Mouse (Mus musculus): ENCODE measurements around the gene Megf11. TPM values are rescaled to one million over a fixed set of nuclear protein-coding genes. Genes with fewer than 3 reads are reported as not detected.

The Megf11 gene
- polyA plus RNA-seq, 2 experiments = 0.80 to 1.0 TPM

DNA sequence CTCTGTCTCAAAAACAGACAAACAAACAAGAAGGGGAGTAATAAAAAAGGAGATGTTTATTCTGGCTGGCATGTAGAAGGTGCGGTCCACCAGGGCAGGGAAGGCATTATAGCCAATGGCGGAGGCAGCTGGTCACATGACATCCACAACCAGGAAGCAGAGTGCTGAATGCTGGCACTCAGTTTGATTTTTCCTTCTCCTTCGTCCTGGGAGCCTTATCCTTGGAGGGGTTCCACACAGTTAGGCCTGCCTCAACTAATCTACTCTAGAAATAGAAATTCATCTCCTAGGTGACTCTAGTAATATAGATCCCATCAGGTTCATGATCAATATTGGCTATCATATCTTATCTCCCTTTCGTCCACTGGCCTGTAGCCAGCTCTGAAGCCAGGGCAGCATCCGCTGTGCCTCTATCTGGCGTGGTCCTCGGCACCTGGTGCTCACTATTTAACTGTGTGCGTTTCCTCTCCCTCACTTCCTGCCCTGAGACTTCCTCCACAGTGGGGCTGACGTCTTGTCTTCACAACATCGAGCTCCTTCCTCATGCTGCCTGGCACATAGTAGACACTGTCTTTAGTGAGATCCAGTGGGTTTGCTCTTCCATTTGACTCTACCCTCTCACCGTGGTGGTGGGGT is 171.8 kb downstream of the Megf11 start:
- Histone ChIP-seq H3K27me3 (ENCODE audit: control insufficient read depth, insufficient read depth, low read length) (no peaks in the 10 kb centered on the region), H3K4me2 (replicated peaks; ENCODE audit: low read depth, low read length, severe bottlenecking) (no peak overlapping the region), H3K4me1 (ENCODE audit: control insufficient read depth, insufficient read depth, low read length) (no peaks in the 10 kb centered on the region), H3K27ac (replicated peaks; ENCODE audit: low read depth, low read length) (no peak overlapping the region), H3K9me3 (ENCODE audit: control insufficient read depth, low read length) (no peaks in the 10 kb centered on the region), H3K4me3 (replicated peaks; ENCODE audit: low read length) (no peak overlapping the region), H3K9ac (ENCODE audit: low read depth, low read length, severe bottlenecking) (no peak overlapping the region), H3K36me3 (ENCODE audit: control insufficient read depth, insufficient read depth, low read length) (no peaks in the 10 kb centered on the region)
- 83% methylated on average over 11 of the region's 11 CpGs for WGBS
- DNase-seq (ENCODE audit: low spot score) (no peak), ATAC-seq (ENCODE audit: low FRiP score, low read depth) (no peak)
- TF ChIP-seq POLR2A (IDR thresholded peaks at IDR 0.05; ENCODE audit: borderline replicate concordance, extremely low read depth, insufficient read depth, insufficient read length) = no peak

DNA sequence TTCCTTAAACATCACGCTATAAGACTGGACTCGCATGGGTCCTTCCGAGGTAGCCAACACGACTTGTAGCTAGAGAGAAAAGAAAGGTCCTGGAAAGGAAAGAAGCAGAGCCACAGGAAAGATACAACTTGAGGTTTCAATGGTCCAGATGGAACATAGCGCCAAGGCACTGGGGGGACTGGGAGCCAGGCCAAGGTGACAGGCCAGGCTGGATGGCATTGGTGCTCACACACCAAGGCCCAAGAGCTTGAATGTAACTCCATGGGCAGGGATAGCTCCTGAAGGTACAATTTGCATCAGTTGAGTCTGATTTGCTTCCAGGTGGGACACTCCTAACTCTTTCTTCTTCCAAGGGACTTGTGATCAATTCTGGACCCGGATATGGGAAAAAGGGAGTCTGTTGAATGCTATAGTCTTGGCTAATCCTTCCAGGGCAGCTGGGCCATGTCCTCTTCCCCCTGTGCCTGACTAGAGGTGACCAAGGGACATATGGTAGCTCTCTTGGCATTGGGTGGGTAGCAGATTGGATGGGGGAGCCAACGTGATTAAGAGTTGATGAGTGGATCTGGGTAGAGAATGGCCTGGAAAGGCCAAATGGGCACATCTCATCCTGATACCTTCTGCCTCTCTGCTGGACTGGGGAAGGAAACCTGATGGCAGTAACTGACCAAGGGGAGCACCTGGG is 172.6 kb downstream of the Megf11 start:
- H3K36me3 ChIP-seq (ENCODE audit: control insufficient read depth, insufficient read depth, low read length) = no peaks in the 10 kb centered on the region
- no peak for TF ChIP-seq POLR2A (IDR thresholded peaks at IDR 0.05; ENCODE audit: borderline replicate concordance, extremely low read depth, insufficient read depth, insufficient read length)
- WGBS = 90% methylated on average over 7 of the region's 7 CpGs

DNA sequence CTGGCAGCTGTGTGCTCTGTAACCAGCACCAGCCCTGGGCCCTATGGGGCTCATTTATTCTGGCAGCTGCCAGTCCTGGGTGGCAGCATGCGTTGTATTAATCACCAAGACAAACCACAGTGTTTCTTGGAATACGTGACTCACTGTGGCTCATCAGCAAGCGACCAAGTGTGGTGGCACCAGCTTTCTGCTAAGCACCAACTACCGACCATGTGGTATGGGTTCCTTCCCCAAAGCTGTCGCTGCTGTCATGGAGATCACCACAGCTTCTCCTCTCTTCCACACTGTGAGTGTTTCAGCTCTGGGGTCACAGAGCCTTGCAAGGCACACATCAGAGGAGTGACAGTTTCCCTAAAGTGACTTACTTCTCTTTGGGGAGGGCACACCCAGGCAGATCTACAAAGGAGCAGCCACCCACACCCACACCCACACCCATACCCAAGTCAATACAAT is 178.9 kb downstream of the Megf11 start:
- Histone ChIP-seq H3K27ac (replicated peaks; ENCODE audit: low read depth, low read length) (no peak overlapping the region), H3K27me3 (ENCODE audit: control insufficient read depth, insufficient read depth, low read length) (no peaks in the 10 kb centered on the region), H3K9me3 (ENCODE audit: control insufficient read depth, low read length) (no peaks in the 10 kb centered on the region; the same call in 1 of the 2 replicates), H3K4me1 (ENCODE audit: control insufficient read depth, insufficient read depth, low read length) (peaks cover 12% of the 10 kb centered on the region), H3K4me2 (replicated peaks; ENCODE audit: low read depth, low read length, severe bottlenecking) (no peak overlapping the region), H3K4me3 (replicated peaks; ENCODE audit: low read length) (no peak overlapping the region), H3K36me3 (ENCODE audit: control insufficient read depth, insufficient read depth, low read length) (no peaks in the 10 kb centered on the region), H3K9ac (ENCODE audit: low read depth, low read length, severe bottlenecking) (no peak overlapping the region)
- DNase-seq (ENCODE audit: low spot score) (no peak), ATAC-seq (ENCODE audit: low FRiP score, low read depth) (no peak)
- no peak for TF ChIP-seq POLR2A (IDR thresholded peaks at IDR 0.05; ENCODE audit: borderline replicate concordance, extremely low read depth, insufficient read depth, insufficient read length)
- 73% methylated on average over 5 of the region's 5 CpGs for WGBS

More for the DNA sequence above, 172.6 kb downstream of the Megf11 start:
- H3K4me1 ChIP-seq (ENCODE audit: control insufficient read depth, insufficient read depth, low read length) = no peaks in the 10 kb centered on the region
- H3K9ac ChIP-seq (ENCODE audit: low read depth, low read length, severe bottlenecking) = no peak overlapping the region
- H3K4me3 ChIP-seq (replicated peaks; ENCODE audit: low read length) = no peak overlapping the region
- ATAC-seq (ENCODE audit: low FRiP score, low read depth) (no peak), DNase-seq (ENCODE audit: low spot score) (no peak)
- no peak overlapping the region for H3K4me2 ChIP-seq (replicated peaks; ENCODE audit: low read depth, low read length, severe bottlenecking)
- no peak overlapping the region for H3K27ac ChIP-seq (replicated peaks; ENCODE audit: low read depth, low read length)
- no peaks in the 10 kb centered on the region; the same call in 1 of the 2 replicates for H3K9me3 ChIP-seq (ENCODE audit: control insufficient read depth, low read length)
- H3K27me3 ChIP-seq (ENCODE audit: control insufficient read depth, insufficient read depth, low read length) = no peaks in the 10 kb centered on the region

DNA sequence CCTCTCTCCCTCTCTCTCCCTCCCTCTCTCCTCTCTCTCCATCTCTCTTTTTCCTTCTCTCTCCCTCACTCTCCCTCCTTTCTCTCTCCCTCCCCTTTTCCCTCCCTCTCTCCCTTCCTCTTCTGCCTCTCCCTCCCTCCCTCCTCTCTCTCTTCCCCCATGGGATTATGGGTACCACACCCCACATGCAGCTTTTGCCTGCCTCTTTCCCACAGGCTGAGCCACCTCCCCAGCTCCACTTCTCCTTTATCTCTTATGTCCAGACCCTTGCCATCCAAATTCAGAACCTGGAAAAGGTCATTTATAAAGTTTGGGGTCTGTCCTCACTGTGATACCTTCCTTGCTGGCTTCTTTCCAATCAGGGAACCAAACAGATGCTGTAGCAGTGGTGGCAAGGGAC is 180.5 kb downstream of the Megf11 start:
- H3K9me3 ChIP-seq (ENCODE audit: control insufficient read depth, low read length) = no peaks in the 10 kb centered on the region; the same call in 1 of the 2 replicates
- ATAC-seq (ENCODE audit: low FRiP score, low read depth) (no peak), DNase-seq (ENCODE audit: low spot score) (no peak)
- H3K4me3 ChIP-seq (replicated peaks; ENCODE audit: low read length) = no peak overlapping the region
- no peaks in the 10 kb centered on the region for H3K36me3 ChIP-seq (ENCODE audit: control insufficient read depth, insufficient read depth, low read length)
- H3K4me1 ChIP-seq (ENCODE audit: control insufficient read depth, insufficient read depth, low read length) = peaks cover 12% of the 10 kb centered on the region
- no peak overlapping the region for H3K27ac ChIP-seq (replicated peaks; ENCODE audit: low read depth, low read length)
- H3K4me2 ChIP-seq (replicated peaks; ENCODE audit: low read depth, low read length, severe bottlenecking) = no peak overlapping the region
- TF ChIP-seq POLR2A (IDR thresholded peaks at IDR 0.05; ENCODE audit: borderline replicate concordance, extremely low read depth, insufficient read depth, insufficient read length) = no peak
- no peaks in the 10 kb centered on the region for H3K27me3 ChIP-seq (ENCODE audit: control insufficient read depth, insufficient read depth, low read length)
- no peak overlapping the region for H3K9ac ChIP-seq (ENCODE audit: low read depth, low read length, severe bottlenecking)

DNA sequence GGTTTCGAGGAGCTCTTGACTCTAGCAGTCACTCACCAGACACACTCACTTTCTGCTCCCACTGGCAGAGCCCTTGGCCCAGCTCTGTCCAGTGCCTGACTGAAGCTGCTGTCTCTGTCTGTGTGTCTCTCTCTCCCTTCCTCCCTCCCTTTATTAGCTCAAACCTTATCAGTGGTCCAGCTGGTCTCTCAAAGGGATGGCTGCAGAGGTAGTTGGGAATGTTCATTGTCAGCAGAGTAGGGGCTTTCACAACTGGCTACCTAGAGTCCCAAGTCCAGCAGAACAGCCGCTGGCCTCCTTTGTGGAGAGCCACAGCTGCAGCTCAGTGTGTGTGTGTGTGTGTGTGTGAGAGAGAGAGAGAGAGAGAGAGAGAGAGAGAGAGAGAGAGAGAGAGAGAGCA is 180.9 kb downstream of the Megf11 start:
- Histone ChIP-seq H3K27ac (replicated peaks; ENCODE audit: low read depth, low read length) (no peak overlapping the region), H3K9ac (ENCODE audit: low read depth, low read length, severe bottlenecking) (no peak overlapping the region), H3K4me3 (replicated peaks; ENCODE audit: low read length) (no peak overlapping the region), H3K9me3 (ENCODE audit: control insufficient read depth, low read length) (no peaks in the 10 kb centered on the region; the same call in 1 of the 2 replicates), H3K36me3 (ENCODE audit: control insufficient read depth, insufficient read depth, low read length) (no peaks in the 10 kb centered on the region), H3K4me1 (ENCODE audit: control insufficient read depth, insufficient read depth, low read length) (peaks cover 12% of the 10 kb centered on the region), H3K4me2 (replicated peaks; ENCODE audit: low read depth, low read length, severe bottlenecking) (no peak overlapping the region), H3K27me3 (ENCODE audit: control insufficient read depth, insufficient read depth, low read length) (no peaks in the 10 kb centered on the region)
- TF ChIP-seq POLR2A (IDR thresholded peaks at IDR 0.05; ENCODE audit: borderline replicate concordance, extremely low read depth, insufficient read depth, insufficient read length) = no peak
- DNase-seq (ENCODE audit: low spot score) = no peak
- 34% methylated on average over 2 of the region's 2 CpGs for WGBS
- ATAC-seq (ENCODE audit: low FRiP score, low read depth) = no peak
